Mouse (Mus musculus) frontal cortex, postnatal 25 days (tissue): Measurements from ENCODE around the gene Cpeb1.
A peak's percentile ranks its signal among the peaks of the same experiment; 100 is the strongest.

Experiments used
- DNase-seq, 2 experiments: peaks; one replicate each; pipeline ENCODE4 v3.0.0; 2022; ENCODE audit warnings: low spot score in 2 of 2

The Cpeb1 gene

DNA sequence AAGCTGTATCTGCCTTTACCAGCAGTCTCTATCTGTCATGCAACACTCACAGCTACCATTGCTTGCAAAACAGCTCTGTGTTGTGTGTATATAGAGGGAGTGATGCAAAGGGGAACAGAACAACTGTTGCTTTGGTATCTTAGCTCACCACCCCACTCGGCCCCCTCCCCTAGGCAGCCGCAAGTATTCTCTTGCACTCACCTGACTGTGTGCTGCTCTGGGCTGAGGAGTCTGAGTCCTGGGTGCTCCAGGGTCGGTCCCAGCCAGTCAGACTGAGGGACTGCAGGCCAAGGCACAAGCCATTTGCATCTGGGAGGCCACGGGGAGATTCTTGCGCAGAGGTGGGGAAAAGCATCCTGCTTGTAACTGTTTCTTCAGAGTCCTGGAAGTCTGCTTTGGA, 83.5 kb downstream of the Cpeb1 start:
- DNase-seq = no peak

DNA sequence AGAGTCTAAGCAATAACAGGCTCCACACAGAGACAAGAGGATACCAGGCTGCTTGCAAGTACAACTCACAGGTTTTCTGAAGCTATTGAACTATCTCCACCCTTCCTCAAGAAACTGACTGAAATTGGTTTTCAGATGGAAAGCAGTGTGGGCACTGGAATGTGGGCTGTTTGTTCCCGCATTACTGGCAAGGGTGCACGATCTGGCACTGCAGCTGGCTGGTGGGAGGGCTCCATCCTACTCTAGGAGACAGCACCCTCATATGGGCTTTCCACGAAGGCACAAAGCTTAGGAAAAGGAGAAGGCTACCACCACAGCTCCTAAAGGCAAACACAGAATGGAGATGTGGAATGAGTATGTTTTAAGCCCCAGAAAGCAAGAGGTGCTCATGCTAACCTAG, 85.5 kb downstream of the Cpeb1 start:
- DNase-seq = peak; percentile 32 to 39

DNA sequence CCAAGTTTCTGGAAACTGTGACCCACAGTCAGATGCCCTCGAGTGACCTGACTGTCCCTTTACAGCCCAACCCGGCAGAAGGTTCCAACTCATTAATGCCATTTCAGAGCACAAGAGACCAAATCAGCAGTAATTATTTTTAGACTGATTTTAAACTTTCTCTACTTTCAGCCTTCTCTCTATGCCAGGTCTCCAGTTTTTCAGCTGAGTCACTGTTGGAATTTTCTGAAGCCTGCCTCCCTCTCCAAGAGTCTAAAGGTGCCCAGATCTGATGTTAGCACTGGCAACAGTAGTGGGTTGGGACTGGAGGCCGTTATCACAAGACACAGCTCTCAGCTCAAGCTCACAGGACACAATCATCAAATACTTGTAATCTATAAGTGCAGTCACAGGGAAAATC, 87.3 kb downstream of the Cpeb1 start:
- DNase-seq = no peak

DNA sequence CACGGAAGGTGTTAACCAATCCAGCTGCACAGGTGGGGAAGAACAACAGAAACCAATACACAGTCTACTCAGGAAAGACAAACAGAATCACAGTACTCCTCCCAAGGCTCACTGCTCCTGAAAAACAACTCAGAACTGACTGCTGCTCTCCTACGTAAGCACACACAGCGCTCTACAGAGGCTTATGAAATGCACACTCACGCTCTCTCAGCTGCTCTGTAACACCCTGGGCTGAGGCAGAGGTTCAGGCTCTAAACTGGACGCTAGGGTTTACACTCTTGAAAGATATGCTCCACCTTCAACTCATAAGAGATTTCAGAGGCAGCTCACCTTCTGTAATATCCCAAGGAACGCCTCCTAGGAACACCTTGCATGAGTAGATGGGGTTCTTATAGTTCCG, 98.3 kb downstream of the Cpeb1 start:
- DNase-seq = no peak

DNA sequence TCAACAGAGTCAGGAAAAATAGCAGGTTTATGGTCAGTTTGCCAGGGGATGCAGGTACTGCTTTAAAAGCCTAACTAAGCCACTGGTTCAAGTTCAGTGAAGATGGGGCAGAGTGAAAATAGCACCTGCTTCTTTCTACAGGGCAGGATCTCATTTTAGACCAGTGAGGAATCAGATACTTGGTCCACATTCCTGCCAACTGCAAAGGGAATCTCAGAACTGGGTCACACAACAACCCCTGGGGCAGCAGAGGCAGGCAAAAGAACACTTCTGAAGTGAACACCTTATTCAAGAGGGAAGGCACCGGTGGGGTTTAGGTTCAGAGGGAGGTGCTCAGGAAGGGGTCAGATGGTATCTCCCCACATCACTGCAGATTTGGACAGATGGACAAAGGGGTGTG, 98.9 kb downstream of the Cpeb1 start:
- DNase-seq = no peak

DNA sequence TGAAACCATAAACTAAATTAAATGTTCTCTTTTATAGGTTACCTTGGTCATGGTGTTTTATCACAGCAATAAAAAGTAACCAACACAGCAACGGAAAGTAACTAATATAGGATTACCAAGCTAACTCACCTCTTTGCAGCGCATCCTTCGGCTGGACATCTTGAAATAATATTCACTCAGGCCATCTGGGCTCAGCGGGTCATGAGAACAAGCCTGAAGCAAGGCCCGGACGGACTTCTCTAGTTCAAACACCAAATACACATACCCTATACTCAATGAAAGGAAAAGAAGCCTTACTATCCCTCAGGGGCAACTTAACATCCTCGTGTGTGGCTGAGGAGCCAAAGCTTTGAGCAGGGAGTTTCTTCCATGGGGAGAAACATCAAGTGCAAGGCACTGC, 99.5 kb downstream of the Cpeb1 start:
- DNase-seq = no peak

DNA sequence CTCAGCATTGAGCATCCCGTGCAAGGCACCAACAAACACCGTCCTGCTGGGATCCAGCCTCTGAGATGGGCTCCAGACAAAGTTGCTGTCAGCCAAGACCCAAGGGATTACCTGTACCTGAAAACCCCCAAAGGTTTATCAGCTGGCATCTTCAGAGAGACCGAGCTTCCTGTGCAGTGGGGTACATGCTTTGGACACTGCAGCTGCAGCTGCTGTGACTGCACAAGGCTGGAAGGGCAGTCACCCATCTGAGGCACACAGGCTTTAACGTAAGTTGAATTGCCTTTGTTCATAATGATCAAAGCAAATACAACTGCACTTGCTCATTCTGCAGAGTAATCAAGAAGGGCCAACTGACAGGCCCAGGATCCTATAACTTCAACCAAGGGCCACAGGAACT, 103.4 kb downstream of the Cpeb1 start:
- no peak for DNase-seq

DNA sequence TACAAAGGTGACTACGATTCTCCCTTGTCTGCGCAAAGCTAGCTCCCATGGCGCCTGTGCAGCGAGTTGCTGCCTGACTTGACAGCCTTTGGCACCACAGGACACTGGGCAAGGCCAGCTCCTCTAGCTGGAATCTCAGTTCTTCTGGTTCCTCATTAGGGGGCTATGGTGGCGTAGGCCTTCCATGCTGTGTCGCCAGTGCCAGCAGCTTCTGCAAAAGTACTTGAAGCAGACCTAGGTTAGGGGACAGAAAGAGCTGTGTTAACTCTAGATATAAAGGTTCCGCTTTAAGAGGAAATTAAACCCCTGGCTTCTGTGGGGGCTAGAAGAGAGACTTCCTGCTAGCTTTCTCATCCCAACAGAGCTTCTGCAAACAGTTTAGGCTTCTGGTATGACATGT, 107.1 kb downstream of the Cpeb1 start:
- DNase-seq = no peak

DNA sequence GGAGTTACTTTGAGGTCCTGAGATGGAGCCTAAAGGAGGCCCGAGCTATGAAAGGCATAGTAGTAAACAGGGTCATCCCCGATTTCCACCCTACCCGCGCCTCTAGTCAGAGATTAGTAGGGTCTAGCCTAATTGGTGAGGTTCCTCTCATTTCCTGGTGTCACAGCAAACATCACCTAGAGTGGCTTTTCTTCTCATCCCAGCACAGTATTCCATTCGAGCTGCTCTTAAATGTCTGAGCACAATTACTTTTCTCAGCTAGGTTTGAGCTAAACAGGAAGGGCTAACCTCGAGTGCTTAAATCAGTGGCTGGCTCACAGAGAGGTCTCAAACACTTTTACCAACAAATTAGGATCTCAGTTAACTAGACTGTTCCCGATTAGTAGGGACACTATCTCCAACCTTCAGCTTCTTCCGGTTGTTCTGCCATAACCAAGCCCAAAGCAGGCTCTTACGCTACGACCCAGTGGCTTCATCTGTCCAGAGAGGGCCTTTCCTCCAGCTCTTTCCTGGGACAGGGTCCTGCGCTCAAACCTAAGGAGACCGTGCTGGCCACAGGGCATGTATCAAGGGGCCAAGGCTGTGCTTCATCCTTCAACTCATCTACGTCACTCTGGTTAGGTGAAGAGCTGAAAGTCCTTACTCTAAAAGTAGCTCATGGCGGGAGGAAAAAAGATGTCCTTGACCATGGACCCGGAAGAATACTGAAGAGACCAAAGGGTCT, 109.7 kb downstream of the Cpeb1 start:
- no peak for DNase-seq

DNA sequence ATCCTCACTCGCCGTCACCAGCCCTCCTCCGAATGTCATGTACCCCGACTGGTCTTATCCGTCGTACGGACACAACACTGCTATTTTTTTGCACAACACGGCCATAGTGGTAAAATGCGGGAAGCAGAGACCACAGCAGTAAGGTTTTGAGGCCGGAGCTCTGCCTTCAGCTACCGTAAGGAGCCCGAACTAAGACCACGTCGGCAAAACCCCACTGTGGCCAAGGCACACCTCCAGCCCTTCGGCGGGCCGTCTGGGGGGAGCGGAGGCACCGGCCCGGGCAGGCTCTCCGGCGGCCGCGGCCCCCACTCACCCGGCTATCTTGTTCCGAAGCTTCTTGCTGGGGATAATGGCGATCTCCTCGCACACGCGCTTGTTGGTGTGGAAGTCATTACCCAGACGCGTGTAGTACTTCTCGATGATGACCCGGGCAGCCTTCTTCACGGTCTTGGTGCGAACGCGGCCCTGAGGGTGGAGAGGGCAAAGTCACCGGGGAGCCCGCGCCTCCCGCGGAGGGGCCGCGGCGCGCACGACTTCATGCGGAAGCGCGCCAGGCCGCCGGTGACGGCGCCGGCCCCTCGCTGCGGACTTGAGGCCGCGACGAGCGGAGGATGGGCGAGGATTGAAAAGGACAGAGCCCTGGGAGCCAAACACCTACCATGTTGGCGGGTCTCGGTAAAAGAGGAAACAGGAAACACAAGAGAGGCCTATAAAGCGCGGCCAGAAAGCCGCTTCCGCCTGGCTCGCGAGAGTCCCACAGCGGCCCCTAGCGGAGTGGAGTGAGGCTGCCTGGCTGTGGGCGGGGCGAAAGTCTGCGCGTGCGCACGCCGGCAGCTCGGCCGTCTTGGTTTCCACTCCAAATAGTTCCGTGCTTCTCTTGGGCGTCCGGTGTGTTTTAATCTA, 110.5 kb downstream of the Cpeb1 start, which contains the start of gene Rps17:
TSS of gene Rps17 (minus strand) at position 711 of the 903 bp plus-strand sequence.
- DNase-seq = peak; percentile 97 to 98

DNA sequence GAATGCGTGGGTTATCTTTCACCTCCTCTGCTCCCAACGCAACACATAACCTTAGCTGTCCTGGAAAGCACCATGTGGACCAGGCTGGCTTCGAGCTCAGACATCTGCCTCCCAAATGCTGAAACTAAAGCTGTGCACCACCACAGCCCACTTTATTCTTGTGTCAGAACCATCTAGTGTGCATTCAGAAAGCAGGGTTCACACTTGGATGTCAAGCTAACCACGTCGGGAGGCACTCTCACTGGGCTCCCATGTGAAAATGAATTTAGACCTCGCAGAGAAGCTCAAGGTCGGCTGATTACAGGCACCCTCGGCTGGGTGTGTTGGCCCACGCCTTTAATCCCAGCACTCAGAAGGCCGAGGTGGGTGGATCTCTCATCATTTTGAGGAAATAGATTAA, 111.4 kb downstream of the Cpeb1 start:
- no peak for DNase-seq

DNA sequence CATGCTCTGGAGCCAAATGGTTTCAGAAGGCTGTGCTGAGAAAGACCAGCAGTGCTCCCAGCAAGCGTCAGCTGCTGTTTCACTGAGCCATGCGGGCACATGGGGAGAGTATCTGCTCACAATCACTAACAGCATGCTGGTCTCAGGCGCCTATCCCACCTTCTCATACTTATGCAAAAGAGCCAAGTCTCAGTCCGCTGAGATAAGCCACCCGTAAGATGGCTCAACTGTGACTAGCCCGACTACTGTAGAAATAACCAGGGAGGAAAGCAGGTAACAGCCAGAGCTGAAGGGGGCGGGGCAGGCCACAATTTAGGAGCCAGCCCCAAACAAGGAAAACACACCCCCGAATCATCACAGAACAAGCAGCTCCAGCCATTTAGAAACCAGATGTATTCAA, 111.9 kb downstream of the Cpeb1 start:
- DNase-seq = no peak

DNA sequence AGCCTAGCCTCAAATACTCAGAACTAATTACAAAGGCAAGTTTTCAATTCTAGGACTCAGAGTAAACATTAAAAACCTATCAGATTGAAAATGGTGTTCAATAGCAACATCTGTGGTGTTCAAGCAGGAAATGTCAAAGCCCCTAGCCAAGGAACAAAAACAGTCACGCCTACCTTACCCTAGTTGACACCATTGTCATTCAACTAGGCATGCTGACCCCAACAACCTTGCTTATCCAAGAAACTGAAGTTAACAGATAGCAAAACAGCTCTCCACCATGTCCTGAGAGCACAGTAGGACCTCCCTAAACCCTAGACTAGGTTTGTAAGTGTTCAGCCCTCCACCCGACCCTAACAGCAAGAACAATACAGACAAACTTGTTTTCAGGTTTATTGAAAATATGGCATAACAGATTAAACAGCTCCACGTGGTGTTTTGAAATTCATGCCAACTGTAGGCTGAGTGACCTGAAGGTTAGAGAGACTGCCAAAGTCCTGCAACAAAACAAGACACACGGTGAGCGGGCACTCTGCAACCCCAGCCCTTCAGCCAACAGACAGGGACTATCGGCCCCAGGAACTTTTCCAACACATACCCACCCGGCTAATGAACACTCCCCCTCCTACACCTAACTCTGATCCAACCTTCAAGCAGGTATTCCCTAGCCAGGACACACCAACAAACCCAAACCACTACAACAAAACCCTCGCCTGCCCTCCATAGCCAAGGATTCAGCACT, 112.7 kb downstream of the Cpeb1 start:
- DNase-seq = no peak

DNA sequence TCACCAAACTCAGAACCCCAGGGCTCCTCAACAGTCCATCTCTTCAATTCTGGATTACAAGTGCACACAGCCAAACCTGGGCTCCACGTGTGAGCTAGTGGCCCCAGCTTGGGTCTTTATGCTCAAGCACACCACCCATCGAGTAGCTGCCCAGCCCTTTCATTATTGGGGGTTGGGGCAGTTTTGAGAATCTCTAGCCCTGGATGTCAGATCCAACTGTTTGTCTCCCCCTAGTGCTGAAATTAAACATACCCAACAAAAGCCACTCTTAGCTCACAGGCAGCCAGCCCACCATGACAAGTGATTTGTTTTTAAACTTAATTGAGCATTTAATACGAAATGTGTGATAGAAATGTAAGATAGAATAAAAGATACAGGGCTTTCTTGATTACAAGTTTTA, 113.7 kb downstream of the Cpeb1 start:
- DNase-seq = no peak

DNA sequence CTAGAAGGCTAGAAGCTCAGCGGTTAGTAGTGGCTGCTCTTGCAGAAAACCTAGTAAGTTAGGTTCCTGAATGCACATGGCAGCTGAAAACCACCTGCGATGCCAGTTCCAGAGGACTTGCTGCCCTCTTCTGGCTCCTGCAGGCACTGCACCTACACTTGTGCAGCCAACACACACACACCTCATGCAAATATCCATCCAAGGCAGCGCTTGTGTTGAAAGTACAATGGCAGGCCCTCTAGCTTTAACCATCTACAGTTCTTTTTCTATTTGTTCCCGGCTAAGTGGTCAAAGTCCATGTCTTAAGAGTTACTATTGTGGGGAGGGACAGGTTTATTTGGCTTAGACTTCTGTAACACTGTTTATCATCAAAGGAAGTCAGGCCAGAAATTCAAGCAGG, 115.5 kb downstream of the Cpeb1 start:
- no peak for DNase-seq

DNA sequence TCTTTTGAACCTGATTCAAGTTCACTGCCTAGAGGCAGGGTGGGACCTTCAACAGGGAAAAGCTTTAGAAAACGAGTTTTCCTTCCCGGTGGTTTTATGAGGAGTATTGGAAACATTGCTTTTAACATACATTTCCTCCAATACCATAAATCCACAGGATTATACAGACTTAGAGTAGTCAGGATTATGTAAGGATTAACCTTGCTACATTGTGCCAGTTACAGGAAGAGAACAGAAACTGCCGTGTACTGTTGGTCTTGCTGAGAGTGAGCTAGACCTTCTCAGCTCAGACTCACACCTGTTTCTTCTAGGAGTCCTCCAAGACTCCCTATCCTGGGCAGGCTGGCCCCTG, 116.8 kb downstream of the Cpeb1 start:
- DNase-seq = no peak

DNA sequence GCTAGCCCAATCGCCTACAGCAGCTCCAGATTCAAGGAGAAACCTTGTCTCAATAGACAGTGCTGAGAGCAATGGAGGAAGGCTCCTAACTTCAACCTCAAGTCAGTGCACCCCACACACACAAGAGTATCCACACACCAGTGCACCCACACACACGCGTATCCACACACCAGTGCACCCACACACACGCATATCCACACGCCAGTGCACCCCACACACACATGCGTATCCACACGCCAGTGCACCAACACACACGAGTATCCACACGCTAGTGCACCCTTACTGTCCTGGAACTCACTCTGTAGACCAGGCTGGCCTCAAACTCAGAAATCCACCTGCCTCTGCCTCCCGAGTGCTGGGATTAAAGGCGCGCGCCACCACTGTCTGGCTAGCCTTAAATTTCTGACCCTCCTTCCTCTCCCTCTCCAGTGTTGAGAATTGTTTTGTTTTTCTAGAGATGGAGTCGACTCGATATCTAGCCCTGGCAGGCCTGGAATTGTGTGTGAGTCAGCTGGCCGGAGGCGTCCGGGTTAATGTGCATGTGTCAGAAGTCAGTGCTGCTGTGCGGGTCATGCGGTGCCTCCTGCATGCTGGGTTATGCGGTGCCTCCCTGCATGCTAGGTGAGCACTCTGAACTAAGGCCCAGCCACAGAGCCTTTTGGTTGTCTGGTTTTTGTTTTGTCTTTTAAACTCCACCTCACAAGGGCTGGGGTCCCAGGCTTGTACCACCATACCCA, 117.3 kb downstream of the Cpeb1 start:
- no peak for DNase-seq

DNA sequence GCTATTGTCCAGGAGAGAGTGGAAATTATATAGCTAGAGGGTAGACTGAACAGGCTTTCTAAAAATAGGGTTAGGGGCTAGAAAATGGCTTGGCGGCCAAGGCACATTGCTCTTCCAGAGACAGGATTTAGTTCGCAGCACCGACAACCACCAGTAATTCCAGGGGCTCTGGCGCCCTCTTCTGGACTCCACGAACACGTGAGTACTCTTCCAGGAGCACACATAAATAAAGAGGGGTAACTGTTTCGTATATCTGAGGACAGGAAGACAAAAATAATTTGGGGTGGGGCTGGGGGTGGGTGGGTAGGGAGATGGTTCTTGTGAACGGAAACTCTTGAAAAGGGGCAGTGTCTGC, 118.9 kb downstream of the Cpeb1 start:
- no peak for DNase-seq

DNA sequence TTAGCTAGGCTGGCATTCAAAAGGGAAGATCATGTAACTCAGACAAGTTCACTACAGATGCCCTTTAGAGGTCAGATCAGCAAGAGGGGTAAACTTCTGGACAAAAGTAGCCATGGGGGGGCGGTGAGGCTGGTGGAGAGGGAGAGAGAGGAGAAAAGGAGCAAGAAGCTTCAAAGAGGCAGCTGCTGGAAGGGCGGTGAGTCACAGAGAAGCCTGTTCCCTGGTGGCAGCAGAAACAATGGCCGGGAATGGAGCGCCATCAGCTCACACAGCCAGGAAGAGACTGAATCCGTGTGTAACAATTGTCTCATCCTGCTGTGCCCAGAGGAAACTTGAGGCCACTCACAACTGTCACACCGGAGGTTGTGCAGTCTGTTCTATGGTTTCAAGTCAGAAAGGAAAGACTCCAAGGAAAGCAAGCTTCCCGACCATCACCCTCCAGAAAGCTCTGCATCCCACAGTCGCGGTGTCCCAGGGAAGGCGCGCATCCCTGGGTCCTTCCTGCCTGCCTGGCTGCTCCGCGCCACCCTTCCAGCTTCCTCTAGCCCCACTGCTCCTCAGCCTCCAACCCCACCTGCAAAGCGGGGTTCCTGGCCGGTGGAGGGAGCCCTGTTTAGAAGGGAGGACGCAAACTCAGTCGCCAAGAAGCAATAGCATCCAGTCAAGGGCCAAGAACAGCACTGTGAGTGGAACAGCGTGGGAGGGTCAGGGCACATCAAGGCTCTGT, 119.4 kb downstream of the Cpeb1 start:
- no peak for DNase-seq

DNA sequence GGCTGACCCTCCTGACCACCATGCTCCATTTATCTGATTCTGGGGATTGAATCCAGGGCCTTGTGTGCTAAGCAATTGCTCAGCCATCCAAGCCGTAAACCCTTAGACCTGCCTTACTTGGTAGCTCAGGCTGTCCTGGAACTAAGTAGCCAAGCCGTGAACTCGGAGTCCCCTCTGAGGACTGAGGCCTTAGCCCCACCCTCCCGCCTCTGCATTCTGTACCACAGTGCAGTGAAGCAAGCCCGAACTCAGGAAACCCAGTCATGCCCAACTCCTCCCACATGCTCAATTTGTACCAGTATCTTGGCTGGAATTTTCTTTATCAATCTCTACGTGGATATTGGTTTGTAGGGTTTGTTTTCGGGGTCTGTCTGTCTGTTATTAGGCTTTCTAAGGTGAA, 123.4 kb downstream of the Cpeb1 start:
- no peak for DNase-seq

DNA sequence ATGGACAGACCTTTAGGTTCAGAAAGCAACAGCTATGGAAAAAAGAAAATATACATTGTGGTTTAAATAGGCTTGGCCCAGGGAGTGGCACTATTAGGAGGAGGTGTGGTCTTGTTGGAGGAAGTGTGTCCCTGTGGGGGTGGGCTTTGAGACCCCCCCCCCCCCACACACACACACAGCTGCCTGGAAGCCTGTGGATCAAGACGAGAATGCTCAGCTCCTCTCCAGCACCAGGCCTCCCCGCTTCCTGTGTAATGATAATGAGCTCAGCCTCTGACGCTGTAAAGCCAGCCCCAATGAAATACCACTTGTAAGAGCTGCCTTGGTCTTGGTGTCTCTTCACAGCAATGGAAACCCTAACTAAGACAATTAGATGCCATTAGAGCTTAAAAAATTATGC, 124.5 kb downstream of the Cpeb1 start:
- DNase-seq = no peak
